Mouse (Mus musculus) urinary bladder, postnatal 25 days (tissue): ENCODE data around the gene Eif2s1.
A peak's percentile ranks its signal among the peaks of the same experiment; 100 is the strongest.
"Not testable (repeated sequence)": the region's sequence is repeated elsewhere in the genome, so short reads cannot be mapped to it uniquely, and the experiment has no call there.

ENCODE experiments used
- DNase-seq: peaks from one replicate; pipeline ENCODE4 v3.0.0; 2022; ENCODE audit warnings: low spot score

The Eif2s1 gene

GRCm38 (mm10) chr12:78915561-78915960, 53.9 kb downstream of the Eif2s1 start:
- no peak for DNase-seq

DNA sequence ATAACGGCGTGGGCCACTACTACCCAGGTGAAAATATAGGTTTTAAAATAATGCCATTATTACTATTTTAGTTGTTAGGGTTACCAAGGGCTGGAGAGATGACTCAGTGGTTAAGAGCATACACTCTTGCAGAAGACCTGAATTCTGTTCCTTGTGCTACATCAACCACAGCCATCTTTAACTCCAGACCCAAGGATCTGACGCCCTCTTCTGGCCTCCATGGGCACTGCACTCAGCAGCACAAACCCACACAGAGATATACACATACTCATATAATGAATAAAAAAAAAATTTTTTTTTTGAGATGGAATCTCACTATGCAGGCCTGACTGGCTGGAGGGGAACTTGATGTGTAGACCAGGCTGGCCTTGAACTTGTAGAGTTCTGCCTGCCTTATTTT, 54.7 kb downstream of the Eif2s1 start:
- DNase-seq = no peak

GRCm38 (mm10) chr12:78918227-78919078, 56.8 kb downstream of the Eif2s1 start:
- DNase-seq = peak; percentile 59

- peak; percentile 42 for DNase-seq
Measured at GRCm38 (mm10) chr12:78919079-78919712, 57.6 kb downstream of the Eif2s1 start.

DNA sequence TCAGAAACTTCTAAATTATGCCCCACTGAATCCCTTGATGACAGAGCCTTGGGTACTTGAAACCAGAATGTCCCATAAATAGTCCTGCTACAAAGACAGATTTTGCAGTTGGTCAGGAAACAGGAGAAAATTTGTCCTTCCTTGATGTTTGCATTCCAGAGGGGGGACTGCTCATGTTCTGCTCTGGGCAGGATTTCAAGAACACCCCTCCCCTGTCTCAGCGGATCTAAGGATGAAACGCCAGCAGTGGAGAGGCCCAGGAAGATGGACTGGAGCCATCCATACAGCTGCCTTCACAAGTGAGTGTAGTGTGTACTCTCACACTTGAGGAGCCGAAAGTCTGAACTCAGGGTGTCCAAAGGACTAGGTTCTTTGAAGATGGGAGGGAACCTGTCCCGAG, 59.8 kb downstream of the Eif2s1 start:
- DNase-seq = no peak

DNA sequence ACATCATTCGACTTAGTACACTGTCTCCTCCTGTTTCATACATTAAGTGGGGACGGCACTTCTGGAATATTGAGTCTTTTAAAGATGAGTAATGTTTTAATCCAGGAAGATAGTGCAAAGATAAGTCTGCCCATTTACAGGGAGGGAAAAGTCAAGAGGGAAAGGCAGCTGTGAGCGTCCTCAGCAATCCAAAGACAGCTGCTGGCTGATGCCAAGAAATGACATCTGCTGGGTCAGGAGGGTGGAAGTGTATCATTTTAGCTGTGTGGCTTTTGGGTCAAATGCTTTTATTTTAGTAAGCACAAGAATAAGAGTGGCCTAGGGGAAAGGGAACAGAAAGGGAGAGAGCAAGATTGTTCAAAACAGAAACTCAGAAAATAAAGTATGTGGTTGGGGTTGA, 60.4 kb downstream of the Eif2s1 start:
- DNase-seq = no peak

GRCm38 (mm10) chr12:78922977-78923376, 61.4 kb downstream of the Eif2s1 start:
- not testable (repeated sequence) for DNase-seq

- DNase-seq = no peak
Measured at GRCm38 (mm10) chr12:78923539-78924189, 62.0 kb downstream of the Eif2s1 start.

GRCm38 (mm10) chr12:78927287-78927686, 65.7 kb downstream of the Eif2s1 start:
- DNase-seq = no peak

GRCm38 (mm10) chr12:78929900-78930299, 68.3 kb downstream of the Eif2s1 start:
- DNase-seq = no peak

GRCm38 (mm10) chr12:78936494-78936893, 74.9 kb downstream of the Eif2s1 start:
- DNase-seq = no peak
